Mouse (Mus musculus) kidney, postnatal 0 days (tissue): ENCODE measurements around the gene Rnft2. TPM values are rescaled to one million over a fixed set of nuclear protein-coding genes. Genes with fewer than 3 reads are reported as not detected.
A peak's percentile ranks its signal among the peaks of the same experiment; 100 is the strongest.

ENCODE experiments used
- ATAC-seq: fragments of 200-750 bp; cut with Nextera tagmentation; replicated peaks from 2 replicates; pipeline ENCODE4 v1.8.0; 2017; ENCODE audit warnings: low read depth, moderate number of reproducible peaks, moderate TSS enrichment, moderate library complexity; ENCODE audit not compliant: low FRiP score
- DNase-seq: peaks from one replicate; pipeline ENCODE4 v3.0.0-alpha.2; 2016; ENCODE audit warnings: low spot score
- H3K27ac ChIP-seq: fragments of 300-500 bp; sonication (generic); 2 replicates; pipeline ENCODE4 v1.5.1; 2014; ENCODE audit warnings: mild to moderate bottlenecking
- H3K27me3 ChIP-seq: fragments of 300-500 bp; sonication (generic); 2 replicates; pipeline ENCODE4 v1.6.1; 2014; ENCODE audit warnings: low read length, mixed read lengths; ENCODE audit not compliant: insufficient read depth
- H3K36me3 ChIP-seq: fragments of 300-500 bp; sonication (generic); 2 replicates; pipeline ENCODE4 v1.6.1; 2014; ENCODE audit warnings: low read length, mixed read lengths; ENCODE audit not compliant: insufficient read depth
- H3K4me1 ChIP-seq: fragments of 300-500 bp; sonication (generic); replicated peaks from 2 replicates; pipeline ENCODE4 v1.6.1; 2014; ENCODE audit warnings: antibody characterized with exemption, low read length, mixed read lengths; ENCODE audit not compliant: insufficient read depth
- H3K4me2 ChIP-seq: fragments of 300-500 bp; sonication (generic); 2 replicates; pipeline ENCODE4 v1.6.1; 2014; ENCODE audit warnings: mild to moderate bottlenecking, low read length, moderate library complexity, mixed read lengths
- H3K4me3 ChIP-seq: fragments of 300-500 bp; sonication (generic); replicated peaks from 2 replicates; pipeline ENCODE4 v1.5.1; 2014; ENCODE audit warnings: low read depth, low read length
- H3K9ac ChIP-seq: fragments of 300-500 bp; sonication (generic); 2 replicates; pipeline ENCODE4 v1.6.1; 2014; ENCODE audit warnings: low read depth, low read length
- H3K9me3 ChIP-seq: fragments of 300-500 bp; sonication (generic); replicated peaks from 2 replicates; pipeline ENCODE4 v1.6.1; 2016; ENCODE audit warnings: low read length, inconsistent platforms, mixed read lengths
- CTCF ChIP-seq: IDR thresholded peaks from 2 replicates; pipeline ENCODE4 v1.5.1; 2016; ENCODE audit warnings: antibody characterized with exemption, low read depth, mild to moderate bottlenecking, moderate library complexity
- WGBS: fragments of 180-500 bp; shearing (Covaris S2); extraction: QIAGEN DNeasy Blood & Tissue Kit; methylation state at CpG from one replicate; pipeline ENCODE4 v1.1.7; 2014; 5-methylcytosine and 5-hydroxymethylcytosine counted together
- polyA plus RNA-seq: library from polyadenylated mRNA; unstranded; fragments of >200 nt; fragmentation: Nextera tagmentation; extraction: Ambion mirVana; gene quantifications from 2 replicates; pipeline ENCODE4 v1.2.1, GENCODE M21; 2015

The Rnft2 gene
- polyA plus RNA-seq, 1 experiment from 2014 or later, result 1.6 TPM

DNA sequence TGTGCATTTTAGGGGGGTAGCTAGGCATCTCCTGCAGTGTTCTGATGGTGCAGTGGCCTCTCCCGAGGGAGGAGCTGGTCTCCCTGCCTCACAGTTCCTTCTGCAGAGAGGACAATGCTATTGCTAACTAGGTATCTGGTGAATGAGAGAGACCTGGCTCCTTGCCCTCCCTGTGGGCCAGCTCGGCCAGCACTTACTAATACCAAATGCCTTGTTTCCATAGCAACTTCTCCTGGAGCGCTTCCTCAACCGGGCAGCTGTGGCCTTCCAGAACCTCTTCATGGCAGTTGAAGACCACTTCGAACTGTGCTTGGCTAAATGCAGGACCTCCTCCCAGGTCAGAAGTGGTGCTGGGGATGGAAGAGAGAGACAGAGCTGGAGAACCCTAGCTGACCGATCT is 14.2 kb upstream of the Rnft2 start:
- Histone ChIP-seq H3K9me3 (no peaks in the 10 kb centered on the region), H3K9ac (no peak overlapping the region), H3K4me3 (no peak overlapping the region), H3K4me2 (no peak overlapping the region), H3K27me3 (no peaks in the 10 kb centered on the region), H3K4me1 (no peaks in the 10 kb centered on the region), H3K36me3 (peaks cover 37% of the 10 kb centered on the region), H3K27ac (no peak overlapping the region)
- WGBS, result 69% methylated on average over 6 of the region's 6 CpGs
- ATAC-seq (no peak), DNase-seq (no peak)
- TF ChIP-seq CTCF, result no peak

DNA sequence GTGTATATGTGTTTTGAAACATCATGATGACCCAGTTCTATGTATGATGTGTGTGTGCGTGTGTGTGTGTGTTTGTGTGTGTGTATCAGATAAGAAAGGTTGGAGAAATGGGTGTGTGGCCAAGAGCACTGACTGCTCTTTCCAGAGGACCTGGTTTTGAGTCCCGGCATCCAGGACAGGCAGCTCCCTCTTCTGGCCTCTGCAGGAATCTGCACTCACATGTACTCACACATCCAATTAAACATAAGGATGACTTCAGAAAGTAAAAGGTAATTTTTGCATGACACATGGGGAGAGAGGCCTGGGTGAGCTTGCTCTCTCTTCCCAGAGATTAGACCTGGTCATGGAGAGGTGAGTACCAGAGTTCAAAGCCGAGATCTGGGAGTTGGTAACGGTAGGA is 12.1 kb upstream of the Rnft2 start:
- TF ChIP-seq CTCF, result peak; percentile 34; the same call in 1 of the 2 replicates
- WGBS, result 95% methylated on average over 4 of the region's 4 CpGs
- no peak overlapping the region for H3K4me3 ChIP-seq
- no peak for DNase-seq
- H3K36me3 ChIP-seq, result peaks cover 34% of the 10 kb centered on the region
- no peaks in the 10 kb centered on the region for H3K9me3 ChIP-seq
- no peaks in the 10 kb centered on the region for H3K27me3 ChIP-seq
- H3K4me2 ChIP-seq, result no peak overlapping the region
- ATAC-seq, result no peak
- H3K4me1 ChIP-seq, result no peaks in the 10 kb centered on the region
- H3K27ac ChIP-seq, result no peak overlapping the region
- H3K9ac ChIP-seq, result no peak overlapping the region

DNA sequence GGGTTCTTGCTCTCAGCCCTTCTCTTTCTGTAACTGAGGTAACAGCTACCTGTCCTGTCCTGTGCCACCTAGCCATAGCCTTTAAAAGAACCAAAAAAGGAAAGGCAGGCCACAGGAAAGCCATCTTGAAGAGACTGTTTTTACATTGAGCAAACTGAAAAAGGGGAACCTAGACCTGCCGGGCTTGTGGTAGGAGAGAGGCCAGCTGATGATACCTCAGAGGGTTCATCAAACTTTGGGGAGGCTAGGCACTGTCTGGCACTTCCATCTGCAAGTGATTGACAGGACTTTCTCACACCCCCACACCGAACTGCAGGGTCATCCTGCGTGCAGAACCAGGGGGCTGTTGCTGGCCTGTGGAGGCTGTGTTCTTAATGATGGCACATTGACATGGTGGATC is 8.6 kb upstream of the Rnft2 start:
- Histone ChIP-seq H3K4me2 (no peak overlapping the region), H3K9me3 (no peaks in the 10 kb centered on the region), H3K27ac (no peak overlapping the region), H3K9ac (no peak overlapping the region), H3K27me3 (no peaks in the 10 kb centered on the region), H3K4me1 (no peaks in the 10 kb centered on the region), H3K4me3 (no peak overlapping the region), H3K36me3 (0 out of 2 replicates have a peak, but pooled peaks cover 11% of the 10 kb centered on the region)
- WGBS, result 81% methylated on average over 3 of the region's 3 CpGs
- no peak for DNase-seq
- TF ChIP-seq CTCF, result no peak
- ATAC-seq, result no peak

DNA sequence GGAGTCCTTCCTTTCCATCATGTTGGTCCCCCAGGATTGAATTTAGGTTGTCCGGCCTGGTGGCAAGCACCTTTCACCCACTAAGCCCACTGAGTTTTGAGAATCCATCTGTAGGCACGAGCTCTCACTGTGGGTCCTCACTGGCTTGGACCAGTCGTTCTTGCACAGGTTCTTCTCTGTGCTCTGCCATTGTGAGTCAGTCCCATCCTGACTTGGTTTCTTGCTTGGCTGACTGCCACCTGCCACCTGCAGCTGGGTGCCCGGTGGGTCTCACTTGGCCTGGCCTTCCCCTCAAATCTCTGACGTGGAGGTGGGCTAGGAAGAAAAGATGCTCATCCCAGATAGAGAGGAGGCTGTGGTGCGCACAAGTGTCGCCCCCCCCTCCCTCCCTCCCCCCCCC is 6.1 kb upstream of the Rnft2 start:
- no peaks in the 10 kb centered on the region for H3K9me3 ChIP-seq
- TF ChIP-seq CTCF, result no peak
- no peaks in the 10 kb centered on the region for H3K27me3 ChIP-seq
- no peak overlapping the region for H3K4me3 ChIP-seq
- no peaks in the 10 kb centered on the region for H3K36me3 ChIP-seq
- ATAC-seq (no peak), DNase-seq (no peak)
- H3K9ac ChIP-seq, result no peak overlapping the region
- no peak overlapping the region for H3K27ac ChIP-seq
- 80% methylated on average over 6 of the region's 7 CpGs for WGBS
- peaks cover under 1% of the 10 kb centered on the region; the same call in 1 of the 2 replicates for H3K4me1 ChIP-seq
- no peak overlapping the region for H3K4me2 ChIP-seq

DNA sequence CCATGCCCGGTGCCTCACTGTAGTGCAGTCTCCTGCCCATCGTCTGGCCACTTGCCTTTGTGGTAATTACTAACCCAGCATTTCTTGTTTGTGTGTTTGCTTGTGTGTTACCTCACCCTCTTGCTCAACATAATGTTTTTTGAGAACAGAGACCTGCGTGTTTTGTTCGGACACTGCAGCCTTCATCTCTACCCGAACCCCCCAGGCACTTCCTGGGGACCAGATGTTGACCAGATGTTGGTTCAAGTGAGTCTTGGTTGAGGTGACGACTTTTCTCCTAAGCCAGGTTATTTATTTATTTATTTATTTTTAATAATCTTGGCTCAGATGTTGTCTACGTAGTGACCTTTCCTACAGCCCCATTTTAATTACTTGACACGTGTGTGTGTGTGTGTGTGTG is 2.5 kb upstream of the Rnft2 start:
- Histone ChIP-seq H3K4me2 (no peak overlapping the region), H3K9me3 (no peaks in the 10 kb centered on the region), H3K27me3 (no peaks in the 10 kb centered on the region), H3K27ac (no peak overlapping the region), H3K4me3 (no peak overlapping the region), H3K4me1 (peaks cover 8% of the 10 kb centered on the region), H3K36me3 (no peaks in the 10 kb centered on the region), H3K9ac (no peak overlapping the region)
- ATAC-seq (no peak), DNase-seq (no peak)
- no peak for TF ChIP-seq CTCF
- 90% methylated on average over 8 of the region's 8 CpGs for WGBS

DNA sequence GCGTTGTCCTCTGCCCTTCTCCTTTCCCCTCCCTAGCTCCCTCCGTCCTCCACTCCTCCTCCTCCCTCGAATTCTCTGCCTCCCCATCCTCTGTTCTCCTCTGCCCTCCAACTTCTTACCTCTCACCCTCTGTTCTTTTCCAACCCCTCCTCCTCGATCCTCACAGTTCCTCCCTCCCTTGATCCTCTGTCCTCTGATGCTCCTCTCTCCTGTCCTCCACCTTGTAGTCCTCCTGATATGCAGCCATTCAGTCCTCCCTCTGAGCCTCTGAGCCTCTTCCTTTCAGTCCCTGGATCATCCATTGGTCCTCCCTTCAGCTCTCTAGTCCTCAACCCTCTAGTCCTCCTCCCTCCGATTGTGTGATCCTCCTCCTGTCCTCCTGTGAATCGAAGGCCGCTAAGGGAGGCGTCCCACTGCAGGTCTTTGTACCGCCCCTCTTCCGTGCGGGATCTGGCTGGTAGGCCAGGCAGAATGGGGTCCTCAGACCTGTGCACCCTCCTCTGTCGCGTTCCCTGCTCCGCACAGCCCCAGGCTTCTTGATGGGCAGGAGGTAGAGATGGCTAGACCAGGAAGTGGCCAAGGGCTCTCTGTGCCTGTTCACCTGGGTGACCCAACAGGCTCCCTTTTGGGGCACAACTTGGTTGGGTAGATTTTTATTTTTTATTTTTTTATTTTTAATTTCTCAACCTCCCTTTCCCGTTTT is 841 bp upstream of the Rnft2 start:
- 7% methylated on average over 15 of the region's 15 CpGs for WGBS

More for the DNA sequence above, 841 bp upstream of the Rnft2 start:
- ATAC-seq (peak; percentile 12), DNase-seq (peak; percentile 19)
- no peaks in the 10 kb centered on the region for H3K36me3 ChIP-seq
- peaks cover 8% of the 10 kb centered on the region for H3K4me1 ChIP-seq
- peak overlapping the region; percentile 71 for H3K4me3 ChIP-seq
- no peak for TF ChIP-seq CTCF
- H3K9ac ChIP-seq, result peak overlapping the region; percentile 63
- peak overlapping the region; percentile 81 for H3K4me2 ChIP-seq
- H3K27me3 ChIP-seq, result no peaks in the 10 kb centered on the region
- H3K27ac ChIP-seq, result peak overlapping the region; percentile 81
- H3K9me3 ChIP-seq, result no peaks in the 10 kb centered on the region
